Mouse (Mus musculus): ENCODE data around the gene Snw1.

- TF ChIP-seq CTCF (IDR thresholded peaks at IDR 0.05; ENCODE audit: low read depth, low read length): no peak
- no peak for TF ChIP-seq POLR2A (IDR thresholded peaks at IDR 0.05; ENCODE audit: extremely low read depth, insufficient read depth, low read length)
These were observed 582 bp downstream of the Snw1 start for GRCm38 (mm10) chr12:87471421-87471963.

Measured in liver, adult 2 months (tissue).